Mouse (Mus musculus): ENCODE results near the gene Ypel4. TPM values are rescaled to one million over a fixed set of nuclear protein-coding genes. Genes with fewer than 3 reads are reported as not detected.

Ypel4 gene
- polyA plus RNA-seq, 1 experiment from 2014 or later, result 0.21 TPM

DNA sequence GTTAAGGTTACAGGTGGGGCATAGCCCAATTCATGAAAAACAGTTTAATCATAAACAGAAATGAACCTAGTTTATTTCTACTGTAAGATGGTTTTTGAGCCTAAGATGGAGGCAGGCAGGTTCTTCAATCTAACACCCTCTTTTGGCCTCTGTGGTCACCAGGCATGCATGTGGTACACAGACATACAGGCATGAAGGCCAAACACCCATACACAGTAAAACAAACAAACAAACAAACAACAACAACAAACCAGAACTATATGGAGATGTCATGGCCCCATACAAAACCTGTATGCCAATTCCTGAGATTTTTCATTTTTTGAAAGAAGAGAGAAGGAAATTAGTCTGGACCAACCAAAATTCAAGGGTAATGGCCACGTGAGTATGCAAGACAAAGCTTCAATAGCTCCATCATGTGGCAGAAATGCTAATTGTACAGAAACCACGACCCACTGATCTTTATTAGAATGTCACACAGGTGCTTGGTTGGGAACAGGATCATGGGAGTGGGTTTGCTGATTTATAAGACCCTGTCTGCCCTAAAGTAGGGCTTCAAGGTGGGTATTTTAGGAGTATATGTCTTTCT lies 24.8 kb downstream of the Ypel4 start:
- DNase-seq (ENCODE audit: low spot score), result peak; percentile 25

DNA sequence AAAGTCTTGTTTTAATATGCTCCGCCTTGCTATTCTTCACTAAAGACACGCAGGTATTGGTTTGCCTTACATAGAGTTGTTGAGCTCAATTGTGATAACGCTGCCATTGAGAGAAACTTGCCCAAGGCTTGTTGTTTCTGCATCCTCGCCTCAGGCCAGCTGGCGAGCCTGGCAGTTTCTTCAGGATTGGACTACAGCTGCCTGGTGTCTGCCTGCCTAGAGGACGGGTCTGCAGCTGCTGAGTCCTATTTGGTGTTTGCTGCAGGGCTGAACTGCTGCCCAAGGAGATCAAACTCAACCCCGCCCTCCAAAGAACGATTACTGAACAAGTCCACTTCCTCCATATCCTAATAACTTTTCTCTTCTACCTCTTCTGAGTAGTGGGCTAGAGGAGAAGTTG lies 26.9 kb downstream of the Ypel4 start:
- no peak for DNase-seq (ENCODE audit: low spot score)

DNA sequence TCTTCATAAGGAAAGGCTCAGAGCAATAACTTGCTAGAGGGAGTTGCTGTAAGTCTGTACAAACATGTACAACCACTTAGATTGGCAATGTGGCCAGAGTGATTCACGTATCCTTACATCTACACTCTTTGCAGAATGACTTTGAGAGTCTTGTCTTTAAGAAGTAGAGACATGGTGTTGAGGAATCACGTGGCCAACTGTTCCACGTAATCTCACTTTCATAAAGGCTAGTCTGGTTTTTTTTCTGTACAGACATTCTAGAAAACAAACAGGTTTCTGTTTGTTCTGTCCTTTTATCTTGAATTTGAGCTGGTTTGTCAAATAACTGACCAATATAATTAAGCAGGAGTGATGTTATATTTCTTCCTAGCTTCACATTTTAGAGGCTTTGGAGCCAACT lies 27.5 kb downstream of the Ypel4 start:
- no peak for DNase-seq (ENCODE audit: low spot score)

DNA sequence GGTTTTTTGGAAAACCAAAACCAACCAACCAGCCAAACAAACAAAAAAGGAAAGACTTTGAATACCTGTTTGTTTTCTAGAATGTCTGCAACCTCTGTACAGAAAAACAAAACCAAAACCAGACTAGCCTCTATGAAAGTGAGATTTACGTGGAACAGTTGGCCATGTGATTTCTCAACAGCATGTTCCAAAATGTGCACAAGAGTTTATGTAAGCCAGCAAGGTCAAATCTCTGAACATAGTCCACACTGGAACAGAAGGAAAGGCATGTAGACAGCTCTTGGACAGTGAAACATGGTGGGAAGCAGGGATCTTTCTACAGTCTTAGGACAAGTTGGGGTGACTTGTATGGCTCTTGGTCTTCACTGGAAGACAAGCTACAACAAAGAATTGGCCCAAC lies 28.0 kb downstream of the Ypel4 start:
- no peak for DNase-seq (ENCODE audit: low spot score)

DNA sequence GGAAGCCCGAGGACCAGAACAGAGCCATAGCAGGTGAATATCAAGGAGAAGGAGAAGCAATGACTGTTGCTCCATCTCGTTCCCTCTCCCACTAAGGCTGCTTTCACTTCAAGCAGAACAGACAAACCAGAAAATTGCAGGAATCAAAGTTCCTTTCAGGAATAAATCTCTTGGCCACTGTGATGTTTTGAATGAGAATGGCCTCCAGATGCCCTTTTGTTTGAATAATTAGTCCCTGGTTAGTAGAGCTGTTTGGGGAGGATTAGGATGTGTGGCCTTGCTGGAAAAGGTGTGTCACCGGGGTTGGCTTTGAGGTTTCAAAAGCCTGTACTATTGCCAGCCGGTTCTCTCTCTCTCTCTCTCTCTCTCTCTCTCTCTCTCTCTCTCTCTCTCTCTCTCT lies 28.4 kb downstream of the Ypel4 start:
- DNase-seq (ENCODE audit: low spot score), result no peak

DNA sequence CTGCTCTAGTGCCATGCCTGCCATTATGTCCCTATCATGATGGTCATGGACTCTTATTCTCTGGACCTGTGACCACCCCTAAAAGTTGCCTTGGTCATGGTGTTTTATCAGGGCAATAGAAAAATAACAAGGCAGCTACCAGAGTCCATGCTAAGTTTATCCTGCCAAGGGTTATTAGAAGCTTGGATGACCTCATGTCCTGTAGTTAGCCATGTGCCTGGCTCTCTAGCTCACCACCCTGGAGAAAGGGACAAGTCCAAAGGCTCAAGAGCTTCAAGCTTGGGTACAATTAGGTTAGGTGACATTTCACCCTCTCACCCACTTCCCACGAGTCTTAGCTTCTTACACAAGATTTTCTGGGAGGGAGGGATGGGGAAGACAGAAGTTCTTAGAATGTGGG lies 29.0 kb downstream of the Ypel4 start:
- no peak for DNase-seq (ENCODE audit: low spot score)

DNA sequence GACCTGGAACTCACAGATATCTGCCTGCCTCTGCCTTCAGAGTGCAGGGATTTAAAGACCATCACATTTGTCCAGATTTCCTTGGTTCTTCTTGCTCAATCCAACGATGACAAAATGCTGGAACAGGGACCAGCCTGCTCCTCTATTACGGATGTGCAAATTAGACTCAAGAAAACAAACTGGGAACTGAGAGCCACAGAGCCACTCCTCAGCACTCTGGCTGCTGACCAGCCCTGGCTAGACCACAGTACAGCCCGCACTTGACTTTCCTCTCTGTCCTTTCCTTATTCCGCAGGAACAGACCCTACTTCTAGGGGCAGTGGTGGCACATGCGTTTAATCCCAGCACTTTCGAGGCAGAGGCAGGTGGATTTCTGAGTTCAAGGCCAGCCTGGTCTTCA lies 36.6 kb downstream of the Ypel4 start:
- no peak for DNase-seq (ENCODE audit: low spot score)

DNA sequence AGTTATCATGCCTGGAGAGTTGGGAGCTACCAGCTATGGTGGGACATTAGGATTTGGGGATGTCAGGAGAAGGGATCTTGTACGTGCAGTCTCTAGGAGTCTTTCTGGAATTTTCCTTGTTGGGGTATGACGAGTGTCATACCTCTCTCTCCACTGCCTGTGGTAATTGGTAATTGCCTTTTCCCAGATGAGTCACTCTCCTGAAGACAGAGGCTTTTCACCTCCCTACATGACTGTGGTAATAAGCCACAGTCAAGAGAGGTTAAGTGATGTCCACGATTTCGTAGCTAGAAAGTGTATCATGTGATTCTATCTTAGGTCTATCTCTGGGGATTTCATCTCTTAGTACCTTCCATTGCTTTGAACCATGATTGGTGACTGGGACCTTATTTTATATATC lies 38.6 kb downstream of the Ypel4 start:
- DNase-seq (ENCODE audit: low spot score), result no peak

DNA sequence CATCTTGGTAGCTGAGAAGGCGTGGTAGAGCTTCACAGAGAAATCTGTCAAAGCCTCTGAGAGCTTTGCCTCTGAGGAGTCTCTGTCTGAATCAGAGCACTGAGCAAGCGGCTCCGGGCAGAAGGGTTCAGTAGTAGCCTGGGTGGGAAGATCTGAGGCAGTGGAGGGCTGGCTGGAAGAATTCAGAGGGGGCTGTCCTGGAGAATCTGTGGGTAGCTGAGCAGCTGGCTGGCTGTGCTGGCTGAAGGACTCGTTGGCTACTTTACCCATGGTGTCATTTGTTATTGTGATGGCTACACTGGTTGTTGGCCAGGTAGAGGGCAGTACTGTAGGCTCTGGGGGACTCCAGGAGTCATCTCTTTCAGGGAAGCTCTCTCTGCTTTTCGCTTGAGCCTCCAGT lies 39.3 kb downstream of the Ypel4 start:
- no peak for DNase-seq (ENCODE audit: low spot score)

DNA sequence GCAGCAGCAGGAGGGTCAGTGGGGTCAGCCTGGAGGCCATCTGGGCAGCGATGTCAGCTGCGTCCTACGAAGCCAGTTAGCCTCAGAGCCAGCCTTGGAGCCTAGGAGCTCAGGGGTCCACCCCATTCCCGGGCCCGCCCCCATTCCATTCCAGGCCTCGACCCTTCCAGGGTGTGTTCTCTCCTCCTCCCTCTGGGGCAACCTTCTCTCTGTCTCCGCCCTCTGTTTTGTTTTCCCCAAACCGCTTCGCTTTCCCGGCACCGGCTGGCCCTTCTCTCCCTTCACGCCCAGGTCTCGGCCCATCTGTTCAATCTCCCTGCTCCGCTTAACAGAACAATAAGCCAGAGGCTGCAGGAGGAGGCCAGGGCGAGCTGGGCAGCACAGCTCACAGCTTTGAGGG lies 40.9 kb downstream of the Ypel4 start:
- no peak for DNase-seq (ENCODE audit: low spot score)

DNA sequence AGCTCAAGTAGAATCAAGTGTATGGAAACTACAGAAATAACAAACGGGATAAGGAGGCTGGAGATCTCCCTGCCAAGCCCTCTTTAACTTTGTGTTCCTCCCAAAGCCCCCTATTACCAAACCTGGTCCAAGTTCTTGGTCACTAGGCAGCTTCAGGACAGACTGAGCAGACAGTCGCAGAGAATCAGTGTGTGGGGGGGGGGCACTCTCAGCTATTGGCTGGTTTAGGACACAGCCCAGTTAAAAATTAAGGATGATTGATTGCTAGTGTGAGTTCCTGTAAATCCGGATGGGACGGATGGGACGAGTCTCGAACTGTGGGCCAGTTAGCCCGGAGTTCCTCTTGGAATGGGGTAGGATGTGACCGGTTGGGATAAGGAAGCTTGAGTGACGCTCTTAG lies 41.4 kb downstream of the Ypel4 start, which contains the start of gene Serping1:
TSS of gene Serping1 (minus strand) at position 204 of the 400 bp plus-strand sequence.
- no peak for DNase-seq (ENCODE audit: low spot score)

DNA sequence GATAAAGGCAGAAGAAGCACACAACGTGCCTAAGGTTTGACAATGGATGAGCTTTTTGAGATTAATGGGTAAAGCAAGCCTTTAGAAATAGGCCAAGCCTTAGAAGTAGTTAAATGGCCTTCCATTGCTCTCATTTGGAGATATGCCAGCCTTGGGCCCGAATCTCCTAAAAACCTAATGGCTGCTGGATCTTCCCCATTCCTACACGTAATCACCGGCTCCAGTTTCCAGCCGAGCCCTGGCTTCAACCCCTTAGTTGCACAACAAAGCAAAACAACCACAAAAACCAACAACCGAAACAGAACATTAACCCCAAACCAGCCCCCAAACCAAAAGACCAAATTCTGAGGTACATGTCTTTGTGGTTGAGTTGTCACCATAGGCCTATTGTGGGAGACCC lies 41.8 kb downstream of the Ypel4 start:
- no peak for DNase-seq (ENCODE audit: low spot score)

DNA sequence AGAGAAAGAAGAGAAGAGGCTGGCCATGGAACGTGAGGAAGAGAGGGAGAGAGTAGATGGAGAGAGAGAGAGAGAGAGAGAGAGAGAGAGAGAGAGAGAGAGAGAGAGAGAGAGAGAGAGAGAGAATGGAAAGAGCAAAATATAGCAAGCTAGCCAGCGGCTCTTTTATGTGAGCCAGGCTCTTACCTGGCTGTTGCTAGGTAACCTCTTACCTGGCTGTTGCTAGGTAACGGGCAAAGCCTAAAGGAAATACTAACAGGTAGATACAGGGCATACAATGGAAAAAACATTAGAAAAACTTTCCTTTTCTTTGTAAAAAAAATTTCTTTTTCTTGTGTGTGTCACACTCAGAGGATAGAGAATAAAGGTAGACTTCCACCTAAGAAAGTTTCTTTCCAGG lies 43.8 kb downstream of the Ypel4 start:
- DNase-seq (ENCODE audit: low spot score), result no peak

DNA sequence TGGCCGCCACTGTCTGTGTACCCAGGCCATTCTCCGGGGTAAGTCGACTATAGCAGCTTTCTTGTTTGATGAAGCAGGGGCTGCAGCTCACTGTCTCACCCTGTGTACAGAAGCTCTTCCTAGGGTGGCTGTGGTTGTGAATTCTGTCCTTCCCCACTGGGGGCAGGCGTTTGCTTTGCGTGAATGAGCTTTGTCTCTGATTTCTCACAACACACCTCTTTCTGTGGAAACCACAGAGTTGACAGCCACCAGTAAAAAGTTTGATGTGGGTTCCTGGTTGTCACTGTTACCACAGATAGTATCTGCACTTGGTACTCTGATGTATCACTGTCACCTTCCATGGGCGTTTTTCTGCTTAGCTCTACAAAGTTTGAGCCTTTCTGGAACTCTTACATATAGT lies 45.4 kb downstream of the Ypel4 start:
- DNase-seq (ENCODE audit: low spot score), result peak; percentile 89

DNA sequence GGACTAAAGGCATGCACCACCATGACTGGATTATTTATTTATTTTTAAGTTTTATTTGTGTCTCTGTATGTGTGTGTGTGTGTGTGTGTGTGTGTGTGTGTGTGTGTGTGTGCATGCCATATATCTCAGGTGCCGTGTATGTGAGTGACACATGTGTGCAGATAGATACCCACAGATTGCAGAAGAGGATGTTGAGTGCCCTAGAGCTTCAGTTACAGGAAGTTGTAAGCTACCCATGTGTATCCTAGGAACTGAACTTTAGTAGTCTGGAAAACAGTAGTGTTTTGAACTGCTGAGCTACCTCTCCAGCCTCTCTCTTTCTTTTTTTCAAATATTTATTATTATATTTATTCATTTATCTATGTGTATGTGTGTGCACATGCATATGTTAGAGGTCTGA lies 49.5 kb downstream of the Ypel4 start:
- DNase-seq (ENCODE audit: low spot score), result no peak

DNA sequence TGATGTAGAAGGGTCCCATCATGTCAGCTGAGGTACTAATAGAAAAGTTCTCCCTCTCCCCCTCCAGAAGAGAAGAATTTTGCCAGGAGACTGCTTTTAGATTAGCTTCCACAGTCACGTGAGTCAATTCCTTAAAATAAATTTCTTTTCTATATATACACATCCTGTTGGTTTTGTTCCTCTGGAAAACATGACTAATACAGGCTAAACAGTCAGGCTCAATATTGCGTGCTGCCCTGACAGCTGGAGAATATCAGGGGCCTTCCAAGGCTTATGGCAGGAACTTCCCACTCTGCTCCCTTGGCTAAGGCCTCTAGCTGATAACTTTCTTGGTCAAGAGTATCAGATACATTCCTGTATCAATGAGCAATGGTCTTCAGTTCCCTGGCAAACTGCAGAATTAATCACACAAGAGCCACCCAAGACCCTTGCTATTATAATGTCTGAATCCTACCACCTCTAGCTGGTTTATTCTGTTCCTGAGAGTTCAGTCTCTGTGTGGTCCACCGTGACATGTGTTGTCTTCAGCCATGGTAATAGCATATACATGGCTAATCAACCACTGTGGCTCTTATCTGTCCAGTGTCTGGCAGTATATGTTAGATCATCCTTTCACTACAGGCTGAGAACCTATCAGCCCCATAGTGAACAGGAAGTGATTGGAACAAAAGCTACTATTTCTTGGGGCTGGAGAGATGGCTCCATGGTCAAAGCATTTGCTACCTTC lies 50.1 kb downstream of the Ypel4 start:
- no peak for DNase-seq (ENCODE audit: low spot score)

MicroRNA genes within 50 kb of the gene (microRNA counts, 519-probe panel; counts per million panel counts)
- microRNA mmu-miR-130a, result 7,150 counts per million, percentile 94 among the panel's probes with 10 or more counts

Small RNA genes within 50 kb of the gene (microRNA-seq; reads per million reads assigned to microRNA genes)
- 7,772 reads per million, percentile 90 among the genes with 10 or more reads in this experiment for gene Mir130a (ENCODE audit: borderline number of aligned reads)

Other genes starting within 250 kb of the Ypel4 start
- gene Ctnnd1, start 83.3 kb upstream of the Ypel4 start, polyA plus RNA-seq (2015; fragmentation: Nextera tagmentation; extraction: Ambion mirVana), result 6.9 and 7.0 TPM in 2 replicates
- gene Btbd18, start 75.0 kb upstream of the Ypel4 start, polyA plus RNA-seq (2015; fragmentation: Nextera tagmentation; extraction: Ambion mirVana), result 0.06 and 0.31 TPM in 2 replicates
- 294 and 310 TPM in 2 replicates for gene Selenoh, start 63.3 kb upstream of the Ypel4 start, polyA plus RNA-seq (2015; fragmentation: Nextera tagmentation; extraction: Ambion mirVana)
- gene Gm28635, start 56.0 kb upstream of the Ypel4 start, polyA plus RNA-seq (2015; fragmentation: Nextera tagmentation; extraction: Ambion mirVana), result not detected in 2 replicates
- 32.5 and 33.3 TPM in 2 replicates for gene Med19, start 55.7 kb upstream of the Ypel4 start, polyA plus RNA-seq (2015; fragmentation: Nextera tagmentation; extraction: Ambion mirVana)
- gene Tmx2, start 54.9 kb upstream of the Ypel4 start, polyA plus RNA-seq (2015; fragmentation: Nextera tagmentation; extraction: Ambion mirVana), result 74.9 and 77.2 TPM in 2 replicates
- gene Zdhhc5, start 18.9 kb upstream of the Ypel4 start, polyA plus RNA-seq (2015; fragmentation: Nextera tagmentation; extraction: Ambion mirVana), result 17.7 and 20.3 TPM in 2 replicates
- gene Clp1, start 6.7 kb upstream of the Ypel4 start, polyA plus RNA-seq (2015; fragmentation: Nextera tagmentation; extraction: Ambion mirVana), result 55.3 and 62.1 TPM in 2 replicates
- gene Gm19426, start 9.6 kb downstream of the Ypel4 start, polyA plus RNA-seq (2015; fragmentation: Nextera tagmentation; extraction: Ambion mirVana), result 0.33 and 0.54 TPM in 2 replicates
- 13.8 and 16.1 TPM in 2 replicates for gene Serping1, start 41.4 kb downstream of the Ypel4 start, polyA plus RNA-seq (2015; fragmentation: Nextera tagmentation; extraction: Ambion mirVana)
- 39.1 and 45.5 TPM in 2 replicates for gene Ube2l6, start 64.8 kb downstream of the Ypel4 start, polyA plus RNA-seq (2015; fragmentation: Nextera tagmentation; extraction: Ambion mirVana)
- 0.38 and 0.44 TPM in 2 replicates for gene Smtnl1, start 88.6 kb downstream of the Ypel4 start, polyA plus RNA-seq (2015; fragmentation: Nextera tagmentation; extraction: Ambion mirVana)
- 35.6 and 38.9 TPM in 2 replicates for gene Timm10, start 92.9 kb downstream of the Ypel4 start, polyA plus RNA-seq (2015; fragmentation: Nextera tagmentation; extraction: Ambion mirVana)
- 19.7 and 22.7 TPM in 2 replicates for gene Slc43a1, start 104.8 kb downstream of the Ypel4 start, polyA plus RNA-seq (2015; fragmentation: Nextera tagmentation; extraction: Ambion mirVana)
- 0.10 and 0.22 TPM in 2 replicates for gene Rtn4rl2, start 152.7 kb downstream of the Ypel4 start, polyA plus RNA-seq (2015; fragmentation: Nextera tagmentation; extraction: Ambion mirVana)
- gene Slc43a3, start 202.5 kb downstream of the Ypel4 start, polyA plus RNA-seq (2015; fragmentation: Nextera tagmentation; extraction: Ambion mirVana), result 29.1 and 30.0 TPM in 2 replicates
- 3.0 and 4.2 TPM in 2 replicates for gene Prg2, start 246.4 kb downstream of the Ypel4 start, polyA plus RNA-seq (2015; fragmentation: Nextera tagmentation; extraction: Ambion mirVana)

Data from thymus, postnatal 0 days (tissue).